Mouse (Mus musculus) thymus, postnatal 25 days (tissue): ENCODE results near the gene Smoc1.

ENCODE experiments used
- DNase-seq: peaks from one replicate; pipeline ENCODE4 v3.0.0; 2022

Gene Smoc1

GRCm38 (mm10) chr12:81235456-81236330, 209.1 kb downstream of the Smoc1 start:
- DNase-seq = no peak
